Mouse (Mus musculus): ENCODE data around the gene Eras. TPM values are rescaled to one million over a fixed set of nuclear protein-coding genes. Genes with fewer than 3 reads are reported as not detected.

The Eras gene
- polyA plus RNA-seq (2012; rRNA removed) = not detected in 2 replicates

GRCm38 (mm10) chrX:7928270-7928790, at the start of gene Eras:
TSS of gene Eras (minus strand) at chrX:7928607.
- no peaks in the 10 kb centered on the region for H3K27me3 ChIP-seq (replicated peaks; ENCODE audit: control insufficient read depth, insufficient read depth, low read length)
- H3K4me3 ChIP-seq (ENCODE audit: insufficient read depth, low read depth, low read length) = no peak within 1 kb of the TSS
- TF ChIP-seq CTCF (conservative IDR thresholded peaks at IDR 0.05; ENCODE audit: insufficient read depth, insufficient read length, low read depth, low read length) = no peak
- no peak for TF ChIP-seq POLR2A (IDR thresholded peaks at IDR 0.05; ENCODE audit: low read depth, low read length)
- 24% methylated on average over 16 of the region's 19 CpGs for WGBS
- no peak for DNase-seq
- H3K4me1 ChIP-seq (ENCODE audit: control insufficient read depth, insufficient read depth, low read length) = no peaks in the 10 kb centered on the region
- no peak within 1 kb of the TSS for H3K27ac ChIP-seq (ENCODE audit: insufficient read depth, low read depth, low read length)
- H3K36me3 ChIP-seq (ENCODE audit: control insufficient read depth, insufficient read depth, low read length) = no peaks in the 10 kb centered on the region

DNA sequence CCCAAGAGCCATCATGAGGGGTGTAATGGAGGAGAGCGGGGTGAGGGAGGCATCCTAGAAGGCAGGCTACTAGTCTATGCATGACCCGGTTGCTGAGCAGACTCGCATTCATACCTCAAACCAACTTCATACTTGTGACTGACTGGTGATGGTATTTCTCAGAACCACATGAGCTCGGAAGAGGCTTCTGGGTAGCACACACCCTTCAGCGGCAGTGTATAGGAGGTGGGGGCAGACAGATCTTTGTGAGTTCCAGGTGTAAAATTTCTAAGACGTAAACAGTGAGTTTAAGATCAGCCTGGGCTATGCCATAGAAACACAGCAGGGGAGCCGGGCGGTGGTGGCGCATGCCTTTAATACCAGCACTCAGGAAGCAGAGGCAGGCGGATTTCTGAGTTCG, 49.5 kb upstream of the Eras start, which contains the start of gene Gata1:
Gata1 (minus strand) TSS at position 180 of the 400 bp plus-strand sequence.
- no peaks in the 10 kb centered on the region for H3K4me1 ChIP-seq (ENCODE audit: control insufficient read depth, insufficient read depth, low read length)
- H3K36me3 ChIP-seq (ENCODE audit: control insufficient read depth, insufficient read depth, low read length) = no peaks in the 10 kb centered on the region
- DNase-seq = no peak
- no peak within 1 kb of the TSS for H3K27ac ChIP-seq (ENCODE audit: insufficient read depth, low read depth, low read length)
- no peak within 1 kb of the TSS for H3K4me3 ChIP-seq (ENCODE audit: insufficient read depth, low read depth, low read length)
- whole genome bisulfite sequencing = 95% methylated on average over 11 of the region's 11 CpGs
- H3K27me3 ChIP-seq (replicated peaks; ENCODE audit: control insufficient read depth, insufficient read depth, low read length) = no peaks in the 10 kb centered on the region
- TF ChIP-seq CTCF (conservative IDR thresholded peaks at IDR 0.05; ENCODE audit: insufficient read depth, insufficient read length, low read depth, low read length) (no peak), POLR2A (IDR thresholded peaks at IDR 0.05; ENCODE audit: low read depth, low read length) (no peak)

DNA sequence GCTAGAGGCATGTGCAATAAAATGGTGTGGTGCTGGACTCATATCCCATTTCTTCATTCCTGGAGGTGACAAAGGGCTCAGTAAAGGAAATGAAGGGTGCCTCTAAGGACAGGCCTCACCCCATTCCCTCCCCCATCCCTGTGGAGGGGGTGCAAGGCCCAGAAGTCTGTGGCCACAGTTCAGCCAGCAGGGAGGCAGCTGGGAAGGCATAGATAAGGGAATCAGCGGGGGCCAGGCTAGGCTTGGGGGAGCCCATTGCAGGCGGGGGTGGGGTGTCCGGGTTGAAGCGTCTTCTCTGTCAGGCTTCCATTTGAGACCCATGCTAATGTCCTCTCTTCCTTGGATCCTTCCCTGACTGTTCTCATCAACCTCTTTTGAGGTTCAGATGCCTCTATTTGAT, 42.9 kb upstream of the Eras start:
- WGBS = 83% methylated on average over 4 of the region's 4 CpGs
- H3K4me1 ChIP-seq (ENCODE audit: control insufficient read depth, insufficient read depth, low read length) = no peaks in the 10 kb centered on the region
- no peak overlapping the region for H3K27ac ChIP-seq (ENCODE audit: insufficient read depth, low read depth, low read length)
- no peak for DNase-seq
- TF ChIP-seq CTCF (conservative IDR thresholded peaks at IDR 0.05; ENCODE audit: insufficient read depth, insufficient read length, low read depth, low read length) = no peak
- no peak for TF ChIP-seq POLR2A (IDR thresholded peaks at IDR 0.05; ENCODE audit: low read depth, low read length)
- H3K4me3 ChIP-seq (ENCODE audit: insufficient read depth, low read depth, low read length) = no peak overlapping the region
- H3K36me3 ChIP-seq (ENCODE audit: control insufficient read depth, insufficient read depth, low read length) = no peaks in the 10 kb centered on the region
- no peaks in the 10 kb centered on the region for H3K27me3 ChIP-seq (replicated peaks; ENCODE audit: control insufficient read depth, insufficient read depth, low read length)

GRCm38 (mm10) chrX:7968899-7969298, 40.5 kb upstream of the Eras start:
- Histone ChIP-seq H3K4me1 (ENCODE audit: control insufficient read depth, insufficient read depth, low read length) (no peaks in the 10 kb centered on the region), H3K4me3 (ENCODE audit: insufficient read depth, low read depth, low read length) (no peak overlapping the region), H3K36me3 (ENCODE audit: control insufficient read depth, insufficient read depth, low read length) (no peaks in the 10 kb centered on the region), H3K27me3 (replicated peaks; ENCODE audit: control insufficient read depth, insufficient read depth, low read length) (no peaks in the 10 kb centered on the region), H3K27ac (ENCODE audit: insufficient read depth, low read depth, low read length) (no peak overlapping the region)
- TF ChIP-seq POLR2A (IDR thresholded peaks at IDR 0.05; ENCODE audit: low read depth, low read length) (no peak), CTCF (conservative IDR thresholded peaks at IDR 0.05; ENCODE audit: insufficient read depth, insufficient read length, low read depth, low read length) (no peak)
- WGBS = 91% methylated on average over 3 of the region's 3 CpGs
- DNase-seq = no peak

DNA sequence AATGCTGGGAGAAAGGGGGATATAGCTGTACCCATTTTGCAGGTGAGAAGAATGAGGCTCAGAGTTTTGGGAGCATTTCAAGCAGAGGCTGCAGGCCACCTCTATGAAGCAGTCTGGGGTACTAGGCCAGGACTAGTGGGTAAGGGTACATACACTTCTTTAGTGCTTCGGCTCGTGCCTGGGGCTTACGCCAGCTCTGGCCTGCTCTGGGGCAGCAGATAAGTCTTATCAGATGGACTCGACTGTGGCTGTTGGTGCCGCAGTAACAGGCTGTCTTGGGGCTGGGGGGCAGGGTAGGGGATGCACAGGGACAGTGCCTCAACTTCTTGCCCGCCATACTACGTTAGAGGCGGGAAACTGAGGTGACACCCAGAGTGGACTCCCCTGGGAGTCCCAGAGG, 39.8 kb upstream of the Eras start:
- DNase-seq = no peak
- no peak overlapping the region for H3K4me3 ChIP-seq (ENCODE audit: insufficient read depth, low read depth, low read length)
- H3K27ac ChIP-seq (ENCODE audit: insufficient read depth, low read depth, low read length) = no peak overlapping the region
- 83% methylated on average over 8 of the region's 8 CpGs for WGBS
- TF ChIP-seq CTCF (conservative IDR thresholded peaks at IDR 0.05; ENCODE audit: insufficient read depth, insufficient read length, low read depth, low read length) = no peak
- no peak for TF ChIP-seq POLR2A (IDR thresholded peaks at IDR 0.05; ENCODE audit: low read depth, low read length)
- H3K4me1 ChIP-seq (ENCODE audit: control insufficient read depth, insufficient read depth, low read length) = no peaks in the 10 kb centered on the region
- H3K27me3 ChIP-seq (replicated peaks; ENCODE audit: control insufficient read depth, insufficient read depth, low read length) = no peaks in the 10 kb centered on the region
- H3K36me3 ChIP-seq (ENCODE audit: control insufficient read depth, insufficient read depth, low read length) = no peaks in the 10 kb centered on the region

- DNase-seq = no peak
- Histone ChIP-seq H3K27ac (ENCODE audit: insufficient read depth, low read depth, low read length) (no peak overlapping the region), H3K36me3 (ENCODE audit: control insufficient read depth, insufficient read depth, low read length) (no peaks in the 10 kb centered on the region), H3K4me1 (ENCODE audit: control insufficient read depth, insufficient read depth, low read length) (no peaks in the 10 kb centered on the region), H3K4me3 (ENCODE audit: insufficient read depth, low read depth, low read length) (no peak overlapping the region), H3K27me3 (replicated peaks; ENCODE audit: control insufficient read depth, insufficient read depth, low read length) (no peaks in the 10 kb centered on the region)
- 91% methylated on average over 6 of the region's 9 CpGs for WGBS
- no peak for TF ChIP-seq CTCF (conservative IDR thresholded peaks at IDR 0.05; ENCODE audit: insufficient read depth, insufficient read length, low read depth, low read length)
- TF ChIP-seq POLR2A (IDR thresholded peaks at IDR 0.05; ENCODE audit: low read depth, low read length) = no peak
Observed at GRCm38 (mm10) chrX:7967596-7968201, 39.3 kb upstream of the Eras start.

- DNase-seq = no peak
- Histone ChIP-seq H3K36me3 (ENCODE audit: control insufficient read depth, insufficient read depth, low read length) (no peaks in the 10 kb centered on the region), H3K4me3 (ENCODE audit: insufficient read depth, low read depth, low read length) (no peak overlapping the region), H3K27ac (ENCODE audit: insufficient read depth, low read depth, low read length) (no peak overlapping the region), H3K4me1 (ENCODE audit: control insufficient read depth, insufficient read depth, low read length) (no peaks in the 10 kb centered on the region), H3K27me3 (replicated peaks; ENCODE audit: control insufficient read depth, insufficient read depth, low read length) (no peaks in the 10 kb centered on the region)
- no peak for TF ChIP-seq POLR2A (IDR thresholded peaks at IDR 0.05; ENCODE audit: low read depth, low read length)
- no peak for TF ChIP-seq CTCF (conservative IDR thresholded peaks at IDR 0.05; ENCODE audit: insufficient read depth, insufficient read length, low read depth, low read length)
- WGBS = 80% methylated on average over 4 of the region's 4 CpGs
Observed at GRCm38 (mm10) chrX:7966161-7966560, 37.8 kb upstream of the Eras start.
